Mouse (Mus musculus) heart, postnatal 25 days (tissue): ENCODE data around the gene Fgr. TPM values are rescaled to one million over a fixed set of nuclear protein-coding genes. Genes with fewer than 3 reads are reported as not detected.

ENCODE experiments used
- DNase-seq: peaks from one replicate; pipeline ENCODE4 v3.0.0; 2022; ENCODE audit warnings: low spot score
- intact Hi-C: fragments of 180-260 bp; cut with DNase I; formaldehyde crosslinking; loops from one replicate; pipeline ENCODE4 v1.15.1; 2025
- total RNA-seq, 2 experiments: library from RNA; stranded (reverse); gene quantifications; 2 replicates each; pipeline ENCODE4 v1.2.3; 2021

The Fgr gene
- total RNA-seq, 2 experiments from 2014 or later = 0.26 to 0.39 TPM

- DNase-seq = no peak
Measured at GRCm38 (mm10) chr4:132955395-132955791, 18.5 kb upstream of the Fgr start.

GRCm38 (mm10) chr4:132958741-132959678, 14.9 kb upstream of the Fgr start:
- intact Hi-C loops = loop anchor here (1.0 kb wide), 1 partner anchor 13 kb away; no protein-coding TSS in a partner anchor
- DNase-seq = peak; percentile 57

More at GRCm38 (mm10) chr4:132955395-132955791, 18.5 kb upstream of the Fgr start:
- intact Hi-C loops = no loop called here

- no peak for DNase-seq
- intact Hi-C loops = loop anchor here (1.0 kb wide), 1 partner anchor 13 kb away; no protein-coding TSS in a partner anchor
Measured at GRCm38 (mm10) chr4:132959679-132960045, 14.2 kb upstream of the Fgr start.

GRCm38 (mm10) chr4:132960313-132960712, 13.6 kb upstream of the Fgr start:
- DNase-seq = no peak
- intact Hi-C loops = no loop called here

- intact Hi-C loops = no loop called here
- peak; percentile 56 for DNase-seq
Measured at GRCm38 (mm10) chr4:132960864-132961639, 12.8 kb upstream of the Fgr start.

GRCm38 (mm10) chr4:132961866-132962265, 12.0 kb upstream of the Fgr start:
- intact Hi-C loops = no loop called here
- no peak for DNase-seq

GRCm38 (mm10) chr4:132962628-132963027, 11.3 kb upstream of the Fgr start:
- intact Hi-C loops = no loop called here
- no peak for DNase-seq

GRCm38 (mm10) chr4:132963436-132963835, 10.5 kb upstream of the Fgr start:
- intact Hi-C loops = no loop called here
- no peak for DNase-seq

- DNase-seq = no peak
- intact Hi-C loops = no loop called here
Measured at GRCm38 (mm10) chr4:132964064-132964463, 9.8 kb upstream of the Fgr start.

GRCm38 (mm10) chr4:132964473-132964872, 9.4 kb upstream of the Fgr start:
- DNase-seq = no peak
- intact Hi-C loops = no loop called here

- intact Hi-C loops = no loop called here
- DNase-seq = no peak
Measured at GRCm38 (mm10) chr4:132968105-132968938, 5.6 kb upstream of the Fgr start.

- DNase-seq = no peak
- intact Hi-C loops = no loop called here
Measured at GRCm38 (mm10) chr4:132971601-132972000, 2.3 kb upstream of the Fgr start.

- DNase-seq = no peak
Measured at GRCm38 (mm10) chr4:132972101-132972500, 1.8 kb upstream of the Fgr start.

GRCm38 (mm10) chr4:132972556-132972955, 1.3 kb upstream of the Fgr start:
- DNase-seq = no peak
- intact Hi-C loops = no loop called here

More at GRCm38 (mm10) chr4:132972101-132972500, 1.8 kb upstream of the Fgr start:
- intact Hi-C loops = no loop called here

- no peak for DNase-seq
- intact Hi-C loops = no loop called here
Measured at GRCm38 (mm10) chr4:132973186-132973585, 709 bp upstream of the Fgr start.

- intact Hi-C loops = no loop called here
- DNase-seq = peak; percentile 61
Measured at GRCm38 (mm10) chr4:132974904-132975303, 1.0 kb downstream of the Fgr start.

- DNase-seq = no peak
- intact Hi-C loops = no loop called here
Measured at GRCm38 (mm10) chr4:132975791-132976190, 1.9 kb downstream of the Fgr start.

GRCm38 (mm10) chr4:132976729-132977128, 2.8 kb downstream of the Fgr start:
- no peak for DNase-seq
- intact Hi-C loops = no loop called here

- DNase-seq = no peak
- intact Hi-C loops = no loop called here
Measured at GRCm38 (mm10) chr4:132977597-132977996, 3.7 kb downstream of the Fgr start.

- DNase-seq = no peak
- intact Hi-C loops = no loop called here
Measured at GRCm38 (mm10) chr4:132979186-132979585, 5.3 kb downstream of the Fgr start.
